Mouse (Mus musculus) monocyte, adult 5-6 weeks (primary cell): ENCODE measurements around the gene Mtf1. TPM values are rescaled to one million over a fixed set of nuclear protein-coding genes. Genes with fewer than 3 reads are reported as not detected.

Source experiments
- ATAC-seq: fragments of 153-309, 156-312 bp; replicated peaks from 2 replicates; pipeline ENCODE4 v1.8.0; 2017; ENCODE audit warnings: mild to moderate bottlenecking; ENCODE audit not compliant: low TSS enrichment, insufficient number of reproducible peaks, severe bottlenecking, poor library complexity, low FRiP score
- total RNA-seq: library from RNA; stranded (forward); fragments of 200-1000, 200-491, 200-594 nt; gene quantifications from 3 replicates; pipeline ENCODE4 v1.2.3, GENCODE M21; 2017

Gene Mtf1
- total RNA-seq, 1 experiment from 2014 or later: 50.2 TPM

GRCm38 (mm10) chr4:124792114-124792513, 9.8 kb upstream of the Mtf1 start:
- no peak for ATAC-seq

GRCm38 (mm10) chr4:124796141-124796540, 5.8 kb upstream of the Mtf1 start:
- no peak for ATAC-seq

GRCm38 (mm10) chr4:124796913-124797312, 5.0 kb upstream of the Mtf1 start:
- no peak for ATAC-seq

GRCm38 (mm10) chr4:124802309-124803260, 681 bp downstream of the Mtf1 start:
- ATAC-seq: peak; percentile 96

GRCm38 (mm10) chr4:124803406-124803805, 1.5 kb downstream of the Mtf1 start:
- ATAC-seq: no peak

- no peak for ATAC-seq
These were observed 6.6 kb downstream of the Mtf1 start for GRCm38 (mm10) chr4:124808511-124808910.

GRCm38 (mm10) chr4:124809136-124809883, 7.4 kb downstream of the Mtf1 start:
- no peak for ATAC-seq

- ATAC-seq: no peak
These were observed 8.2 kb downstream of the Mtf1 start for GRCm38 (mm10) chr4:124810056-124810455.

- ATAC-seq: no peak
These were observed 9.6 kb downstream of the Mtf1 start for GRCm38 (mm10) chr4:124811347-124811975.

GRCm38 (mm10) chr4:124815901-124816300, 14.0 kb downstream of the Mtf1 start:
- no peak for ATAC-seq

GRCm38 (mm10) chr4:124817803-124818202, 15.9 kb downstream of the Mtf1 start:
- ATAC-seq: no peak

- no peak for ATAC-seq
These were observed 16.9 kb downstream of the Mtf1 start for GRCm38 (mm10) chr4:124818832-124819231.

GRCm38 (mm10) chr4:124824967-124825366, 23.1 kb downstream of the Mtf1 start:
- no peak for ATAC-seq

GRCm38 (mm10) chr4:124825371-124825965, 23.6 kb downstream of the Mtf1 start:
- no peak for ATAC-seq

GRCm38 (mm10) chr4:124829671-124830070, 27.8 kb downstream of the Mtf1 start:
- ATAC-seq: no peak

- no peak for ATAC-seq
These were observed 30.9 kb downstream of the Mtf1 start for GRCm38 (mm10) chr4:124832796-124833195.

- ATAC-seq: no peak
These were observed 36.3 kb downstream of the Mtf1 start for GRCm38 (mm10) chr4:124838035-124838700.

- ATAC-seq: no peak
These were observed 39.1 kb downstream of the Mtf1 start for GRCm38 (mm10) chr4:124840998-124841397.
